ENCODE assay signal across 8 mouse cellular contexts in genomic region chr2:79865275-79865999, GRCm38 (mm10).
DNase-seq lines count a peak whose midpoint lies in the region; ATAC-seq lines count a peak whose summit lies in the region.

No protein-coding gene starts in this region.

- DNase-seq in urinary bladder, adult 18-20 months (ENCODE audit: low spot score in 2 of 2): peak; percentile 1 to 2
- no peak for DNase-seq in urinary bladder, postnatal 14 days (ENCODE audit: low spot score)
- peak; percentile 26 for DNase-seq in cerebellum, adult 8-10 months
- DNase-seq in frontal cortex, postnatal 36 days (ENCODE audit: low spot score in 2 of 2): peak; percentile 13 to 38
- no peak for DNase-seq in spleen, adult 12 weeks (ENCODE audit: low spot score)

- no peak overlapping the region for H3K4me2 ChIP-seq in kidney, embryonic 15.5 days
- H3K4me2 ChIP-seq in liver, embryonic 16.5 days (ENCODE audit: low read depth, low read length): no peak overlapping the region

- H3K27ac ChIP-seq in kidney, embryonic 15.5 days: no peak overlapping the region
- H3K27ac ChIP-seq in liver, embryonic 16.5 days (ENCODE audit: low read length): no peak overlapping the region

- H3K4me1 ChIP-seq in kidney, embryonic 15.5 days: no peaks in the 10 kb centered on the region
- H3K4me1 ChIP-seq in liver, embryonic 16.5 days (ENCODE audit: control insufficient read depth, low read depth, low read length): no peaks in the 10 kb centered on the region

- H3K9ac ChIP-seq in kidney, embryonic 15.5 days: no peak overlapping the region
- H3K9ac ChIP-seq in liver, embryonic 16.5 days (ENCODE audit: low read depth, low read length): no peak overlapping the region

- no peak overlapping the region for H3K4me3 ChIP-seq in kidney, embryonic 15.5 days (replicated peaks)
- H3K4me3 ChIP-seq in liver, embryonic 16.5 days (ENCODE audit: low read depth, low read length): no peak overlapping the region

- 0 out of 2 replicates have a peak, but pooled peaks have one; percentile 69 for ATAC-seq in kidney, embryonic 15.5 days (replicated peaks; ENCODE audit: low FRiP score)
- ATAC-seq in liver, embryonic 16.5 days (ENCODE audit: low read depth): peak; percentile 13; the same call in 1 of the 2 replicates
- ATAC-seq in neutrophil, adult 5-6 weeks (ENCODE audit: extremely low read depth, insufficient number of reproducible peaks, low FRiP score, poor library complexity, severe bottlenecking): peak; percentile 97

- 40% methylated on average over 9 of the region's 9 CpGs for WGBS in kidney, embryonic 15.5 days
- WGBS in liver, embryonic 16.5 days (ENCODE audit: insufficient replicate concordance): 29% methylated on average over 9 of the region's 9 CpGs

- no peaks in the 10 kb centered on the region for H3K27me3 ChIP-seq in kidney, embryonic 15.5 days
- no peaks in the 10 kb centered on the region for H3K27me3 ChIP-seq in liver, embryonic 16.5 days (ENCODE audit: control insufficient read depth, insufficient read depth, low read depth, low read length)

- no peaks in the 10 kb centered on the region for H3K9me3 ChIP-seq in kidney, embryonic 15.5 days (replicated peaks)
- no peaks in the 10 kb centered on the region for H3K9me3 ChIP-seq in liver, embryonic 16.5 days (replicated peaks; ENCODE audit: control insufficient read depth, low read length)

- H3K36me3 ChIP-seq in kidney, embryonic 15.5 days: no peaks in the 10 kb centered on the region
- H3K36me3 ChIP-seq in liver, embryonic 16.5 days (ENCODE audit: control insufficient read depth, insufficient read depth): no peaks in the 10 kb centered on the region

Comparison
In these comparisons a context has a peak if more than half of its experiments do, and no peak if none do; other contexts are left out.
1. DNase-seq: peak in urinary bladder, adult 18-20 months (2 of 2), cerebellum, adult 8-10 months (single experiment) and frontal cortex, postnatal 36 days (2 of 2); none in urinary bladder, postnatal 14 days (single experiment) and spleen, adult 12 weeks (single experiment).
2. ATAC-seq: peak in every context shown above with its lines; median percentile 97 in neutrophil, adult 5-6 weeks; 69 in kidney, embryonic 15.5 days; 13 in liver, embryonic 16.5 days.